ENCODE assay signal across 7 mouse cellular contexts in the genomic region with DNA sequence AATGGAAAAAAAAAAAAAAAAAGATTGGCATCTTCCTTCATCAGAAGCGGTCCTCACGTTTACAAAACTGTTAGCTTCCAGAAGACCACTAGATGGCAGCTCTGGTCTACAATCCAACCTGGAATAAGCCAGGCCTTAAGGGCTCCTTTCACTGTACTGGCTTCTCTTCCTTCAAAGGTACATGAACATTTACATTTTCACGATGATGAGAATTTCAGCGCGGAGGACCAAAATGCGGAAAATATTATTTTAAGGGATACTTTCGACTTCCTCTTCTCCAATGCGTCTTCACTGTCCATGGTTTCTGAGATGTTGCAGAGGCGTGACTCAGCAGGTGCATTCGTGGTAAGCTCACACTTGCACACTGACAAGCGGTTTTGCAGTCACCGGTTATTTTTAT.
A peak's percentile ranks its signal among the peaks of the same experiment; 100 is the strongest.
DNase-seq lines count a peak whose midpoint lies in the region; ATAC-seq lines count a peak whose summit lies in the region.

No protein-coding gene starts in this region.

- peak; percentile 73 for DNase-seq in CD4-positive, CD25-positive, alpha-beta regulatory T cell, adult 2 months (ENCODE audit: low read depth, low spot score)
- peak; percentile 55 for DNase-seq in MN1 (ENCODE audit: low spot score)
- DNase-seq in heart, postnatal 36 days: peak; percentile 15 to 18
- peak; percentile 33 to 60 for DNase-seq in layer of hippocampus, adult 8-10 months (ENCODE audit: low spot score in 2 of 2)
- peak; percentile 23 for DNase-seq in right cerebral cortex, postnatal 14 days

- intact Hi-C loops in heart, postnatal 36 days (cut with DNase I): loop anchor here (5.0 to 10.0 kb wide), 4 partner anchors 185 to 863 kb away; no protein-coding TSS in a partner anchor

- ATAC-seq in common myeloid progenitor, adult 5-6 weeks (replicated peaks; ENCODE audit: low read depth, poor library complexity, severe bottlenecking): peak; percentile 78
- peak; percentile 85 for ATAC-seq in megakaryocyte progenitor cell, adult 5-6 weeks (replicated peaks; ENCODE audit: poor library complexity)

Comparison
In these comparisons a context has a peak if more than half of its experiments do, and no peak if none do; other contexts are left out.
1. Peak in every context shown above with its lines: DNase-seq and ATAC-seq.
2. DNase-seq: peak in every context shown above with its lines; median percentile 73 in CD4-positive, CD25-positive, alpha-beta regulatory T cell, adult 2 months; 55 in MN1; 46 in layer of hippocampus, adult 8-10 months; 23 in right cerebral cortex, postnatal 14 days; 16 in heart, postnatal 36 days.